16 mouse cellular contexts compared by ENCODE assay signal in the genomic region with DNA sequence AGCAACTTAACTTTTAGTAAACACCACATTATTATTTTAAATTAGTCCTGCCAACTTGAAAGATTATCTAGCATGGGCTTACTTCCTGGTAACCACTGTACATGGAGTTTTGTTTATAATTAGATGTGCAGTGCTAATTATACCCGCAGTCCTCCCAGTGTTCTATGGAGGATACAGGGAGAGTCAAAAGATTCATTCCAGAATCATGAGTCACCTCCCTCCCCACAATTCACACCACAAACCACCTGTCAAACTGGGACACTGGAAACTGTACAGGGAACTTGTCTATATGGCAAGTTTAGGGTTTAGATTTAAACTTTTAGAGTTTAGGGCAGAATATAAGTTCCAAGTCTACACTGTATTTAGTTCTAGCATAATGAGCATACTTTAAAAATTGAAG. TPM values are rescaled to one million over a fixed set of nuclear protein-coding genes. Genes with fewer than 3 reads are reported as not detected.
DNase-seq lines count a peak whose midpoint lies in the region; ATAC-seq and TF ChIP-seq lines count a peak whose summit lies in the region.
"Had no signal": no experiment of that assay in that cellular context is flagged by ENCODE, and none has a peak within 500 bp of the region (broad histone marks: within the 10 kb centered on the region; RNA-seq: fewer than 3 reads in every experiment).

No protein-coding gene starts in this region.

- no peak overlapping the region for H3ac ChIP-seq in myocyte (ENCODE audit: control insufficient read depth, insufficient read length)

- H3K4me3 ChIP-seq in heart, embryonic 11.5 days (ENCODE audit: low read depth, low read length): no peak overlapping the region
- H3K4me3 ChIP-seq in lung, adult 2 months (replicated peaks; ENCODE audit: extremely low read depth, low read depth, low read length): no peak overlapping the region
- H3K4me3 ChIP-seq in myocyte: no peak overlapping the region
- H3K4me3 ChIP-seq: embryonic facial prominence, embryonic 12.5 days; hindbrain, embryonic 13.5 days; limb, embryonic 13.5 days; lung, embryonic 15.5 days; midbrain, embryonic 15.5 days; neural tube, embryonic 13.5 days had no signal

- DNase-seq in heart, adult 11 months: peak; percentile 94
- peak; percentile 24 for DNase-seq in lung, postnatal 36 days
- DNase-seq in lung, adult 2 months: no peak
- no peak for DNase-seq in cerebellum, postnatal 14 days
- no peak for DNase-seq in urinary bladder, adult 2 months (ENCODE audit: low spot score)
- DNase-seq: kidney, adult 11 months; retina, postnatal 1 day had no signal

- no peak for TF ChIP-seq CTCF in lung, adult 2 months (IDR thresholded peaks at IDR 0.05; ENCODE audit: insufficient read depth, low read length)

- H3K4me2 ChIP-seq in heart, embryonic 11.5 days: no peak overlapping the region
- peak overlapping the region; percentile 43 for H3K4me2 ChIP-seq in myocyte (ENCODE audit: low read depth)
- H3K4me2 ChIP-seq: embryonic facial prominence, embryonic 12.5 days; hindbrain, embryonic 13.5 days; limb, embryonic 13.5 days; lung, embryonic 15.5 days; midbrain, embryonic 15.5 days; neural tube, embryonic 13.5 days had no signal

- H3K9me3 ChIP-seq in heart, embryonic 11.5 days (replicated peaks; ENCODE audit: control insufficient read depth, low read length): no peaks in the 10 kb centered on the region
- H3K9me3 ChIP-seq: embryonic facial prominence, embryonic 12.5 days; hindbrain, embryonic 13.5 days; limb, embryonic 13.5 days; lung, embryonic 15.5 days; midbrain, embryonic 15.5 days; neural tube, embryonic 13.5 days had no signal

- peaks cover 88% of the 10 kb centered on the region for H3K79me2 ChIP-seq in myocyte (ENCODE audit: control insufficient read depth, insufficient read depth)

- TF ChIP-seq POLR2A in lung, adult 2 months (IDR thresholded peaks at IDR 0.05; ENCODE audit: borderline replicate concordance, extremely low read depth, low read depth, low read length): no peak
- no peak for TF ChIP-seq POLR2A in myocyte (IDR thresholded peaks at IDR 0.05; ENCODE audit: insufficient read length, low read depth)

- H3K9ac ChIP-seq in heart, embryonic 11.5 days (ENCODE audit: low read depth, low read length): no peak overlapping the region
- H3K9ac ChIP-seq: embryonic facial prominence, embryonic 12.5 days; hindbrain, embryonic 13.5 days; limb, embryonic 13.5 days; lung, embryonic 15.5 days; midbrain, embryonic 15.5 days; neural tube, embryonic 13.5 days had no signal

- H3K4me1 ChIP-seq in heart, embryonic 11.5 days (ENCODE audit: control insufficient read depth, insufficient read depth, low read length): no peaks in the 10 kb centered on the region
- peaks cover 9% of the 10 kb centered on the region for H3K4me1 ChIP-seq in lung, adult 2 months (ENCODE audit: control insufficient read depth, insufficient read depth, low read length)
- H3K4me1 ChIP-seq: embryonic facial prominence, embryonic 12.5 days; hindbrain, embryonic 13.5 days; lung, embryonic 15.5 days; midbrain, embryonic 15.5 days; neural tube, embryonic 13.5 days had no signal

- no peaks in the 10 kb centered on the region for H3K27me3 ChIP-seq in heart, embryonic 11.5 days (ENCODE audit: control insufficient read depth, insufficient read depth, low read length)
- H3K27me3 ChIP-seq in myocyte (ENCODE audit: control insufficient read depth, insufficient read depth, insufficient read length): no peaks in the 10 kb centered on the region
- H3K27me3 ChIP-seq: embryonic facial prominence, embryonic 12.5 days; hindbrain, embryonic 13.5 days; limb, embryonic 13.5 days; lung, embryonic 15.5 days; midbrain, embryonic 15.5 days; neural tube, embryonic 13.5 days had no signal

- ATAC-seq in heart, embryonic 11.5 days (replicated peaks; ENCODE audit: insufficient number of reproducible peaks, low FRiP score, low TSS enrichment): no peak; the same call in 1 of the 2 replicates
- peak; percentile 71 for ATAC-seq in granulocyte monocyte progenitor cell, adult 5-6 weeks (replicated peaks; ENCODE audit: poor library complexity, severe bottlenecking)
- ATAC-seq: midbrain, embryonic 15.5 days had no signal

- H3K36me3 ChIP-seq in heart, embryonic 11.5 days (ENCODE audit: control insufficient read depth, insufficient read depth, low read length): no peaks in the 10 kb centered on the region
- no peaks in the 10 kb centered on the region for H3K36me3 ChIP-seq in myocyte (ENCODE audit: control insufficient read depth, insufficient read depth)
- H3K36me3 ChIP-seq: embryonic facial prominence, embryonic 12.5 days; hindbrain, embryonic 13.5 days; limb, embryonic 13.5 days; lung, embryonic 15.5 days; midbrain, embryonic 15.5 days; neural tube, embryonic 13.5 days had no signal

- no peak overlapping the region for H3K27ac ChIP-seq in heart, embryonic 11.5 days (ENCODE audit: low read depth, low read length)
- H3K27ac ChIP-seq: embryonic facial prominence, embryonic 12.5 days; hindbrain, embryonic 13.5 days; limb, embryonic 13.5 days; lung, embryonic 15.5 days; midbrain, embryonic 15.5 days; neural tube, embryonic 13.5 days had no signal

- WGBS in heart, embryonic 11.5 days (ENCODE audit: insufficient replicate concordance): 30% methylated on average over 1 of the region's 1 CpGs
- 15% methylated on average over 1 of the region's 1 CpGs for WGBS in lung, adult 2 months

TF ChIP-seq in myocyte, 11 proteins besides CTCF, POLR2A, EP300 and RAD21:
- TF ChIP-seq E2F4 (IDR thresholded peaks at IDR 0.05; ENCODE audit: insufficient read depth): no peak
- peak in 1 of 3 experiments; percentile 75 for TF ChIP-seq MYOG (IDR thresholded peaks at IDR 0.05; ENCODE audit: control insufficient read depth in 1 of 3, insufficient read depth in 1 of 3, insufficient read length in 2 of 3, low read depth in 2 of 3)
- no peak for TF ChIP-seq POLR2AphosphoS2 (IDR thresholded peaks at IDR 0.05; ENCODE audit: insufficient read length, low read depth)
- no peak for TF ChIP-seq USF1 (IDR thresholded peaks at IDR 0.05; ENCODE audit: low read depth)
- TF ChIP-seq CEBPB (IDR thresholded peaks at IDR 0.05; ENCODE audit: insufficient read depth, poor library complexity, severe bottlenecking): no peak
- TF ChIP-seq TCF3 (IDR thresholded peaks at IDR 0.05; ENCODE audit: insufficient read length, low read depth): no peak
- TF ChIP-seq TCF12 (IDR thresholded peaks at IDR 0.05; ENCODE audit: insufficient read depth, poor library complexity, severe bottlenecking): peak; percentile 48
- peak in 2 of 3 experiments; percentile 75 to 80 for TF ChIP-seq MYOD1 (IDR thresholded peaks at IDR 0.05; ENCODE audit: control insufficient read depth in 1 of 3, insufficient read length in 2 of 3, low read depth in 2 of 3)
- TF ChIP-seq SRF (IDR thresholded peaks at IDR 0.05; ENCODE audit: control insufficient read depth, insufficient read length, low read depth): no peak
- TF ChIP-seq MAX (IDR thresholded peaks at IDR 0.05; ENCODE audit: low read depth): no peak
- TF ChIP-seq REST (IDR thresholded peaks at IDR 0.05; ENCODE audit: insufficient read depth, insufficient read length): no peak
TF ChIP-seq in myocyte: peak in this region for 3.

RNA-seq across cellular contexts. Expression of a gene that starts 31.9 kb away (rescaled TPM):
- 8.9 and 12.7 TPM in 2 replicates for polyA plus RNA-seq in heart, embryonic 11.5 days (2014; fragmentation: Nextera tagmentation; extraction: Ambion mirVana)
- 8.0 and 13.5 TPM in 2 replicates for polyA plus RNA-seq in lung, adult 2 months (2012; rRNA removed)
- 42.2 and 46.3 TPM in 2 replicates for total RNA-seq in granulocyte monocyte progenitor cell, adult 5-6 weeks (2014; fragmentation: Nextera tagmentation)
- 51.6 and 52.2 TPM in 2 replicates for total RNA-seq in granulocyte monocyte progenitor cell, adult 5-6 weeks (2017)
- 4.4 TPM for polyA plus RNA-seq in myocyte (2012; fragmentation: generic; extraction: Trizol)
- polyA plus RNA-seq in urinary bladder, adult 2 months (2012; rRNA removed): 21.2 and 24.0 TPM in 2 replicates

Comparison
In these comparisons a context has a peak if more than half of its experiments do, and no peak if none do; other contexts are left out.
1. DNase-seq: peak in heart, adult 11 months (single experiment) and lung, postnatal 36 days (single experiment); none in lung, adult 2 months (single experiment), cerebellum, postnatal 14 days (0 of 2) and urinary bladder, adult 2 months (single experiment).